Comparison of ENCODE assay signal across 14 mouse cellular contexts in the genomic region with DNA sequence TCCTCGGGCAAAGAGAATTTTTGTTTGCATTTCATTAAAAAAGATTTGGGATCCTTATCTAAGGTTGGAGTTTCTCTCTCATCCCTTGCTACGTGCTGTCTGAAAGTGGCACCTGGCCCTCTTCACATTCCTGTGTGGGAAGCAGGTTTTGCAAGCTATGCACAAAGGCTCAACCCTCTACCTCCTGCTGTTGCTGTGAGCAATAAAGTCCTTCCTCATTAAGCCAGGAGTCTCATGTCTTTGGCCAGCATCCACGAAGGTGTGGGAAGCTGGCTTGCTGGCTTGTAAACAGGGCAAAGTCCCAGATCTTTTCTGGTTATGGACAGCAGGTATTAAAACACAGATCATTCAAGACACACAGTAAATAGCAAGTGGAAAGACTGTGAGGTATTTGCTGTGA. TPM values are rescaled to one million over a fixed set of nuclear protein-coding genes. Genes with fewer than 3 reads are reported as not detected.
A peak's percentile ranks its signal among the peaks of the same experiment; 100 is the strongest.
DNase-seq lines count a peak whose midpoint lies in the region; ATAC-seq and TF ChIP-seq lines count a peak whose summit lies in the region.
"Had no signal": no experiment of that assay in that cellular context is flagged by ENCODE, and none has a peak within 500 bp of the region (broad histone marks: within the 10 kb centered on the region; RNA-seq: fewer than 3 reads in every experiment).

No protein-coding gene starts in this region.

- no peak overlapping the region for H3K9ac ChIP-seq in intestine, embryonic 15.5 days
- H3K9ac ChIP-seq: forebrain, embryonic 15.5 days; heart, embryonic 15.5 days; liver, postnatal 0 days; midbrain, embryonic 12.5 days; stomach, embryonic 15.5 days had no signal

- H3K4me1 ChIP-seq in lung, adult 2 months (ENCODE audit: control insufficient read depth, insufficient read depth, low read length), result no peaks in the 10 kb centered on the region
- H3K4me1 ChIP-seq in intestine, embryonic 15.5 days (replicated peaks), result no peaks in the 10 kb centered on the region
- H3K4me1 ChIP-seq in small intestine, adult 2 months (ENCODE audit: control insufficient read depth, insufficient read depth, insufficient read length, low read length), result 0 out of 2 replicates have a peak, but pooled peaks cover 3% of the 10 kb centered on the region
- no peaks in the 10 kb centered on the region for H3K4me1 ChIP-seq in thymus, adult 2 months (replicated peaks; ENCODE audit: control insufficient read depth, insufficient read depth, low read length)
- H3K4me1 ChIP-seq: forebrain, embryonic 15.5 days; heart, embryonic 15.5 days; stomach, embryonic 15.5 days had no signal

- no peaks in the 10 kb centered on the region for H3K36me3 ChIP-seq in intestine, embryonic 15.5 days
- H3K36me3 ChIP-seq in small intestine, adult 2 months (ENCODE audit: control insufficient read depth, insufficient read depth, low read length), result no peaks in the 10 kb centered on the region
- no peaks in the 10 kb centered on the region for H3K36me3 ChIP-seq in thymus, adult 2 months (ENCODE audit: control insufficient read depth, insufficient read depth, low read length)
- H3K36me3 ChIP-seq: forebrain, embryonic 15.5 days; heart, embryonic 15.5 days; midbrain, embryonic 12.5 days; stomach, embryonic 15.5 days had no signal

- intact Hi-C loops in gastrocnemius, postnatal 36 days (cut with DNase I), result no loop called here

- no peaks in the 10 kb centered on the region for H3K27me3 ChIP-seq in intestine, embryonic 15.5 days (replicated peaks)
- no peaks in the 10 kb centered on the region; the same call in 1 of the 2 replicates for H3K27me3 ChIP-seq in small intestine, adult 2 months (ENCODE audit: control insufficient read depth, insufficient read depth, low read length)
- no peaks in the 10 kb centered on the region for H3K27me3 ChIP-seq in thymus, adult 2 months (ENCODE audit: control insufficient read depth, insufficient read depth, low read length)
- H3K27me3 ChIP-seq: forebrain, embryonic 15.5 days; heart, embryonic 15.5 days; midbrain, embryonic 12.5 days; stomach, embryonic 15.5 days had no signal

- H3K27ac ChIP-seq in intestine, embryonic 15.5 days, result no peak overlapping the region
- peak overlapping the region; percentile 39 for H3K27ac ChIP-seq in small intestine, adult 2 months (ENCODE audit: insufficient read depth, low read depth, low read length)
- H3K27ac ChIP-seq in thymus, adult 2 months (ENCODE audit: control insufficient read depth, insufficient read depth, low read length), result no peak overlapping the region
- H3K27ac ChIP-seq: forebrain, embryonic 15.5 days; heart, embryonic 15.5 days; midbrain, embryonic 12.5 days; stomach, embryonic 15.5 days had no signal

- ATAC-seq in intestine, embryonic 15.5 days, result peak; percentile 90
- ATAC-seq: forebrain, embryonic 15.5 days; liver, postnatal 0 days had no signal

- 36% methylated on average over 3 of the region's 3 CpGs for WGBS in lung, adult 2 months
- WGBS in intestine, embryonic 15.5 days, result 21% methylated on average over 3 of the region's 3 CpGs
- WGBS in small intestine, adult 2 months, result 7% methylated on average over 3 of the region's 3 CpGs
- 53% methylated on average over 3 of the region's 3 CpGs for WGBS in thymus, adult 2 months

- no peak for TF ChIP-seq CTCF in lung, adult 2 months (IDR thresholded peaks at IDR 0.05; ENCODE audit: insufficient read depth, low read length)
- no peak for TF ChIP-seq CTCF in small intestine, adult 2 months (IDR thresholded peaks at IDR 0.05; ENCODE audit: extremely low read depth, insufficient read length, insufficient replicate concordance, low read depth, low read length)
- TF ChIP-seq CTCF in thymus, adult 2 months (IDR thresholded peaks at IDR 0.05; ENCODE audit: borderline replicate concordance, control insufficient read depth, extremely low read depth, insufficient read depth, low read length, poor library complexity), result no peak

- no peak overlapping the region for H3K4me3 ChIP-seq in lung, adult 2 months (replicated peaks; ENCODE audit: extremely low read depth, low read depth, low read length)
- no peak overlapping the region for H3K4me3 ChIP-seq in intestine, embryonic 15.5 days (replicated peaks)
- H3K4me3 ChIP-seq in small intestine, adult 2 months (ENCODE audit: low read depth, low read length), result no peak overlapping the region
- H3K4me3 ChIP-seq in thymus, adult 2 months (ENCODE audit: control insufficient read depth, insufficient read depth, low read length), result no peak overlapping the region
- H3K4me3 ChIP-seq: forebrain, embryonic 15.5 days; heart, embryonic 15.5 days; midbrain, embryonic 12.5 days; stomach, embryonic 15.5 days had no signal

- DNase-seq in lung, adult 18-20 months, result peak; percentile 24 to 44
- DNase-seq in lung, adult 2 months, result no peak
- DNase-seq in kidney, postnatal 25 days, result peak; percentile 81 to 91
- DNase-seq in gastrocnemius, postnatal 36 days, result no peak
- DNase-seq in thymus, adult 2 months, result no peak
- DNase-seq: adrenal gland, postnatal 25 days; gastrocnemius, postnatal 10 days; liver, postnatal 0 days had no signal

- H3K4me2 ChIP-seq in intestine, embryonic 15.5 days (replicated peaks), result no peak overlapping the region
- H3K4me2 ChIP-seq: forebrain, embryonic 15.5 days; heart, embryonic 15.5 days; midbrain, embryonic 12.5 days; stomach, embryonic 15.5 days had no signal

- no peak for TF ChIP-seq POLR2A in lung, adult 2 months (IDR thresholded peaks at IDR 0.05; ENCODE audit: borderline replicate concordance, extremely low read depth, low read depth, low read length)
- TF ChIP-seq POLR2A in small intestine, adult 2 months (IDR thresholded peaks at IDR 0.05; ENCODE audit: low read depth, low read length), result no peak
- TF ChIP-seq POLR2A in thymus, adult 2 months (IDR thresholded peaks at IDR 0.05; ENCODE audit: control insufficient read depth, extremely low read depth, insufficient read depth, low read length, poor library complexity), result no peak

- no peaks in the 10 kb centered on the region for H3K9me3 ChIP-seq in intestine, embryonic 15.5 days
- H3K9me3 ChIP-seq: forebrain, embryonic 15.5 days; heart, embryonic 15.5 days; midbrain, embryonic 12.5 days; stomach, embryonic 15.5 days had no signal

RNA-seq across cellular contexts. Expression of gene Cachd1, which starts 7.9 kb away (rescaled TPM):
- polyA plus RNA-seq in lung, adult 2 months (2012; rRNA removed), result 41.8 and 43.1 TPM in 2 replicates
- 13.4 and 16.7 TPM in 2 replicates for polyA plus RNA-seq in intestine, embryonic 15.5 days (2015; fragmentation: Nextera tagmentation; extraction: Ambion mirVana)
- 23.5 and 51.7 TPM in 2 replicates for polyA plus RNA-seq in small intestine, adult 2 months (2012; rRNA removed)
- 1 to 10 TPM; 4.4 to 4.5 TPM for total RNA-seq in gastrocnemius, postnatal 36 days (2021)
- polyA plus RNA-seq in thymus, adult 2 months (2012; rRNA removed), result 13.0 and 15.9 TPM in 2 replicates

Comparison
In these comparisons a context has a peak if more than half of its experiments do, and no peak if none do; other contexts are left out.
1. DNase-seq: peak in lung, adult 18-20 months (2 of 2) and kidney, postnatal 25 days (2 of 2); none in lung, adult 2 months (single experiment), gastrocnemius, postnatal 36 days (0 of 2) and thymus, adult 2 months (single experiment).